Mouse (Mus musculus) heart, postnatal 25 days (tissue): ENCODE data around the gene I830077J02Rik. TPM values are rescaled to one million over a fixed set of nuclear protein-coding genes. Genes with fewer than 3 reads are reported as not detected.
A peak's percentile ranks its signal among the peaks of the same experiment; 100 is the strongest.

Experiments
- DNase-seq: peaks from one replicate; pipeline ENCODE4 v3.0.0; 2022; ENCODE audit warnings: low spot score
- intact Hi-C: fragments of 180-260 bp; cut with DNase I; formaldehyde crosslinking; loops from one replicate; pipeline ENCODE4 v1.15.1; 2025
- total RNA-seq, 2 experiments: library from RNA; stranded (reverse); gene quantifications; 2 replicates each; pipeline ENCODE4 v1.2.3; 2021

Gene I830077J02Rik
- total RNA-seq, 2 experiments from 2014 or later, result 0.60 to 0.84 TPM

GRCm38 (mm10) chr3:105898325-105898724, 34.1 kb downstream of the I830077J02Rik start:
- DNase-seq, result peak; percentile 31
- intact Hi-C loops, result loop anchor here (2.0 to 5.0 kb wide), 2 partner anchors 172 to 211 kb away; partner anchors contain the start of gene Ddx20

GRCm38 (mm10) chr3:105896811-105897210, 35.7 kb downstream of the I830077J02Rik start:
- intact Hi-C loops, result loop anchor here (2.0 to 5.0 kb wide), 2 partner anchors 126 to 210 kb away; partner anchors contain the start of gene Ddx20
- no peak for DNase-seq

GRCm38 (mm10) chr3:105894601-105895592, 37.6 kb downstream of the I830077J02Rik start:
- intact Hi-C loops, result loop anchor here (5.0 kb wide), 1 partner anchor 208 kb away; the partner anchor contains the start of gene Ddx20
- DNase-seq, result peak; percentile 89

- DNase-seq, result peak; percentile 75
- intact Hi-C loops, result loop anchor here (2.0 kb wide), 1 partner anchor 69 kb away; no protein-coding TSS in a partner anchor
Measured at GRCm38 (mm10) chr3:105893941-105894391, 38.5 kb downstream of the I830077J02Rik start.

GRCm38 (mm10) chr3:105892572-105893495, 39.6 kb downstream of the I830077J02Rik start:
- DNase-seq, result peak; percentile 12
- intact Hi-C loops, result loop anchor here (2.0 kb wide), 1 partner anchor 68 kb away; no protein-coding TSS in a partner anchor

- intact Hi-C loops, result loop anchor here (2.0 kb wide), 2 partner anchors 17 to 67 kb away; no protein-coding TSS in a partner anchor
- peak; percentile 39 for DNase-seq
Measured at GRCm38 (mm10) chr3:105891760-105892571, 40.5 kb downstream of the I830077J02Rik start.

- intact Hi-C loops, result loop anchor here (2.0 kb wide), 1 partner anchor 16 kb away; no protein-coding TSS in a partner anchor
- no peak for DNase-seq
Measured at GRCm38 (mm10) chr3:105891141-105891540, 41.3 kb downstream of the I830077J02Rik start.

GRCm38 (mm10) chr3:105890220-105890619, 42.2 kb downstream of the I830077J02Rik start:
- peak; percentile 9 for DNase-seq
- intact Hi-C loops, result loop anchor here (2.0 kb wide), 1 partner anchor 15 kb away; no protein-coding TSS in a partner anchor

- no peak for DNase-seq
- intact Hi-C loops, result no loop called here
Measured at GRCm38 (mm10) chr3:105888961-105889360, 43.5 kb downstream of the I830077J02Rik start.

- no peak for DNase-seq
- intact Hi-C loops, result no loop called here
Measured at GRCm38 (mm10) chr3:105883111-105883510, 49.4 kb downstream of the I830077J02Rik start.

- intact Hi-C loops, result no loop called here
- no peak for DNase-seq
Measured at GRCm38 (mm10) chr3:105882105-105882504, 50.4 kb downstream of the I830077J02Rik start.

GRCm38 (mm10) chr3:105880419-105880818, 52.0 kb downstream of the I830077J02Rik start:
- intact Hi-C loops, result no loop called here
- DNase-seq, result no peak

GRCm38 (mm10) chr3:105878751-105879150, 53.7 kb downstream of the I830077J02Rik start:
- intact Hi-C loops, result no loop called here
- no peak for DNase-seq

- intact Hi-C loops, result no loop called here
Measured at GRCm38 (mm10) chr3:105877919-105878318, 54.5 kb downstream of the I830077J02Rik start.

GRCm38 (mm10) chr3:105877252-105877803, 55.1 kb downstream of the I830077J02Rik start:
- no peak for DNase-seq
- intact Hi-C loops, result no loop called here

More at GRCm38 (mm10) chr3:105877919-105878318, 54.5 kb downstream of the I830077J02Rik start:
- DNase-seq, result no peak

- no peak for DNase-seq
- intact Hi-C loops, result no loop called here
Measured at GRCm38 (mm10) chr3:105876022-105876421, 56.4 kb downstream of the I830077J02Rik start.
